Comparison of ENCODE assay signal across 13 mouse cellular contexts in genomic region chr19:24538181-24538580, GRCm38 (mm10).
"Had no signal": no experiment of that assay in that cellular context is flagged by ENCODE, and none has a peak within 500 bp of the region (broad histone marks: within the 10 kb centered on the region; RNA-seq: fewer than 3 reads in every experiment).

No protein-coding gene starts in this region.

- H3K36me3 ChIP-seq: limb, embryonic 12.5 days; limb, embryonic 15.5 days; midbrain, embryonic 13.5 days had no signal

- H3K4me1 ChIP-seq: limb, embryonic 12.5 days; limb, embryonic 15.5 days; midbrain, embryonic 13.5 days had no signal

- H3K9ac ChIP-seq: limb, embryonic 12.5 days; limb, embryonic 15.5 days; midbrain, embryonic 13.5 days had no signal

- H3K4me3 ChIP-seq: limb, embryonic 12.5 days; limb, embryonic 15.5 days; midbrain, embryonic 13.5 days had no signal

- DNase-seq: kidney, adult 18-20 months; kidney, adult 9 months; kidney, postnatal 14 days; kidney, postnatal 4 days; left cerebral cortex, postnatal 4 days; lung, adult 2 months; thymus, postnatal 25 days had no signal

- H3K9me3 ChIP-seq: limb, embryonic 12.5 days; limb, embryonic 15.5 days; midbrain, embryonic 13.5 days had no signal

- ATAC-seq: intestine, embryonic 16.5 days; midbrain, embryonic 13.5 days had no signal

- H3K27ac ChIP-seq: limb, embryonic 12.5 days; limb, embryonic 15.5 days; macrophage; midbrain, embryonic 13.5 days; stomach, postnatal 0 days had no signal

- H3K27me3 ChIP-seq: limb, embryonic 12.5 days; limb, embryonic 15.5 days; midbrain, embryonic 13.5 days had no signal

- H3K4me2 ChIP-seq: limb, embryonic 12.5 days; limb, embryonic 15.5 days; midbrain, embryonic 13.5 days had no signal
